Mouse (Mus musculus): ENCODE data around the gene Zdhhc14.

DNA sequence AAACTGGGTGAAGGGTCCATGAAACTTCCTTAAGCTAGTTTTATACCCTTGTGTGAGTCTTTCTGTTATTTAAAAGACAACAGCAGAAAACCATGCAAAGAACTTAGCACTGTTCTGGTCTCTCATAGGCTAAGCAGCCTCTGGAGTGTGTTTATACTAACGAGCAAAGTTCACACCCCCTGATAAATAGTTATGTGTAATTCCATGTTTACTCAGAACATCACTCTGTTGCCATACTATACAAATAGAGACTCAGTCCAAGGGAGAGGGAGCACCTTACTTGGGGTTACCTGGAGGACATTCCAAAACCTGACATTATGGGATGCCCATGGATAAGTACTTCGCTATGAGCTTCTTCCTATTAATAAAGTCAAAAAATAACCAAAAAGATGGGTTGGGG, 56.2 kb downstream of the Zdhhc14 start:
- TF ChIP-seq MAX (IDR thresholded peaks at IDR 0.05) (no peak), CTCF (IDR thresholded peaks at IDR 0.05; ENCODE audit: control insufficient read depth, insufficient read depth, insufficient read length) (no peak), USF1 (IDR thresholded peaks at IDR 0.05; ENCODE audit: low read depth) (no peak), CEBPB (IDR thresholded peaks at IDR 0.05; ENCODE audit: low read depth) (no peak), MYOD1 (IDR thresholded peaks at IDR 0.05; ENCODE audit: control insufficient read depth, insufficient read length, low read depth) (no peak), MYOG (IDR thresholded peaks at IDR 0.05; ENCODE audit: control insufficient read depth, extremely low read depth, insufficient read length) (no peak)

Measured in C2C12 (cell line).